Mouse (Mus musculus): ENCODE results near the gene Grhl1. TPM values are rescaled to one million over a fixed set of nuclear protein-coding genes. Genes with fewer than 3 reads are reported as not detected.
A peak's percentile ranks its signal among the peaks of the same experiment; 100 is the strongest.

The Grhl1 gene
- polyA plus RNA-seq, 1 experiment from 2014 or later = 0.87 TPM

DNA sequence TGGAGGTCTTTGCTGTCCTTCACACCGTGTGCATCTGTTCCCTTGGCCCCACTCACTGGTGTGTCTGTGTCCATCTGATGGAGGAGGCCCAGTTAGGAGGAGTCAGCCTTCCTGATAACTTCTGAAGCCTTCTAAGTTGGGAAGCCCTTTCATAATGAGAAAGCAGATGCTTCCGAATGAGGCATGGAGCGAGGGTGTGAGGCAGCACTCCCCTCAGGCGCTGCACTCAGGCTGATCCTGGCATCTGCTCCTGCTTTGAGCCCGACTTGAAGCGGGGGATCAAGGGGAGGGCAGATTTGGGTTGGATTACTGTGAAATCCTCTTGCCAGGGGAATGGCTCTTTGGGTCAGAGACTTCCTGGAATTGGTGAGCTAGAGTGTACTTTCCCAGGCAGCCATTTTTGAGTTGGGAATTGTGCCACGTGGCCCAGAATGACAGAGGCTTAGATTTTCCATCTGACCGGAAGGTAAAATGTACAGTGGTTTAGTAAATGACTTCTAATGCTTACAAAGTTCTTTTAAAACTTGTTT, 27.3 kb downstream of the Grhl1 start:
- Histone ChIP-seq H3K4me1 (replicated peaks; ENCODE audit: control insufficient read depth, insufficient read depth, low read length) (no peaks in the 10 kb centered on the region), H3K4me2 (ENCODE audit: low read length) (no peak overlapping the region), H3K27ac (ENCODE audit: low read depth) (no peak overlapping the region), H3K9ac (ENCODE audit: low read length) (no peak overlapping the region), H3K27me3 (replicated peaks; ENCODE audit: control insufficient read depth, insufficient read depth, low read length) (no peaks in the 10 kb centered on the region), H3K4me3 (ENCODE audit: low read depth, low read length) (no peak overlapping the region), H3K36me3 (ENCODE audit: control insufficient read depth, insufficient read depth, low read length) (no peaks in the 10 kb centered on the region), H3K9me3 (ENCODE audit: control insufficient read depth, low read length) (no peaks in the 10 kb centered on the region)
- DNase-seq (ENCODE audit: low spot score) = no peak
- no peak for ATAC-seq (replicated peaks; ENCODE audit: low FRiP score, low TSS enrichment, low read depth)
- 67% methylated on average over 8 of the region's 8 CpGs for WGBS

DNA sequence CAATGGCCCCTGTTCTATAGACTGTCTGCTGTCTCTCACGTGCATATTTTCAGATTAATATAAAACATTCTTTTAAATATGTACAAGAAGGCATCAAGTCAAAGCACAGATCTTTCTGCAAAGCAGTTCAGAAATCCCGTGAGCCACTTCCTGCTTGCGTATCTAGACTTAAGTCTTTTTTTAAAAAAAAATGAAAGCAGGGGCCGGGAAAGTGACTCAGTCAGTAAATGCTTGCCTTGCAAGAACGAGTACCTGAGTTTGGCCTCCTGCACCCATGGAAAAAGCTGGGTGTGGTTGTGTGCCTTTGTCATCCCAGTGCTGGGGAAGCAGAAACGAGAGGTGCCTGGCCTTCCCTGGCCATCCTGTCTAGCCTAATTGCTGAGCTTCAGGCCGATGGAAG, 28.0 kb downstream of the Grhl1 start:
- Histone ChIP-seq H3K4me3 (ENCODE audit: low read depth, low read length) (no peak overlapping the region), H3K4me1 (replicated peaks; ENCODE audit: control insufficient read depth, insufficient read depth, low read length) (no peaks in the 10 kb centered on the region), H3K9ac (ENCODE audit: low read length) (no peak overlapping the region), H3K27ac (ENCODE audit: low read depth) (no peak overlapping the region), H3K4me2 (ENCODE audit: low read length) (no peak overlapping the region), H3K36me3 (ENCODE audit: control insufficient read depth, insufficient read depth, low read length) (no peaks in the 10 kb centered on the region), H3K9me3 (ENCODE audit: control insufficient read depth, low read length) (no peaks in the 10 kb centered on the region), H3K27me3 (replicated peaks; ENCODE audit: control insufficient read depth, insufficient read depth, low read length) (no peaks in the 10 kb centered on the region)
- WGBS = 82% methylated on average over 7 of the region's 7 CpGs
- no peak for DNase-seq (ENCODE audit: low spot score)
- ATAC-seq (replicated peaks; ENCODE audit: low FRiP score, low TSS enrichment, low read depth) = no peak

DNA sequence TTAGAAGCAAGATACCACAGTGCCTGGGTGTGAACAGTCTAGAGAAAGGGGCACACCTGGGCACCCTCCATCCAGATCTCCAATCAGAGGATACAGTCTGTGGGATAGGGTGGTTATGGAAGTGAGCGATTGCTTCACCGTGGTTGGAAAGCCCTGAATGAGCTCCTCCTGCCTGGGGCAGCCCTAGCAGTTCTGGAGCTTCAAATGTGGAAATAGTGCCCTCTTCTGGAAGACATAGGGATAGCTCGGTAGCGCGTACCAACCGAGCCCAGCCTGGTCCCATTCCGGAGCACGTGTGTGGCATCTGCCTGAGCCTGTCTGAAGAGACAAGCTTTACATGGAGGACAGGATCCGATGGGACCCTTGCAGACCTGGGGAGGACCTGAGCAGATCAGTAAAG, 28.7 kb downstream of the Grhl1 start:
- no peak overlapping the region for H3K27ac ChIP-seq (ENCODE audit: low read depth)
- no peak overlapping the region for H3K4me3 ChIP-seq (ENCODE audit: low read depth, low read length)
- no peaks in the 10 kb centered on the region for H3K4me1 ChIP-seq (replicated peaks; ENCODE audit: control insufficient read depth, insufficient read depth, low read length)
- ATAC-seq (replicated peaks; ENCODE audit: low FRiP score, low TSS enrichment, low read depth) (peak; percentile 54), DNase-seq (ENCODE audit: low spot score) (peak; percentile 83)
- no peak overlapping the region for H3K4me2 ChIP-seq (ENCODE audit: low read length)
- H3K9me3 ChIP-seq (ENCODE audit: control insufficient read depth, low read length) = no peaks in the 10 kb centered on the region
- 6% methylated on average over 9 of the region's 9 CpGs for WGBS
- H3K9ac ChIP-seq (ENCODE audit: low read length) = no peak overlapping the region
- no peaks in the 10 kb centered on the region for H3K27me3 ChIP-seq (replicated peaks; ENCODE audit: control insufficient read depth, insufficient read depth, low read length)
- no peaks in the 10 kb centered on the region for H3K36me3 ChIP-seq (ENCODE audit: control insufficient read depth, insufficient read depth, low read length)

DNA sequence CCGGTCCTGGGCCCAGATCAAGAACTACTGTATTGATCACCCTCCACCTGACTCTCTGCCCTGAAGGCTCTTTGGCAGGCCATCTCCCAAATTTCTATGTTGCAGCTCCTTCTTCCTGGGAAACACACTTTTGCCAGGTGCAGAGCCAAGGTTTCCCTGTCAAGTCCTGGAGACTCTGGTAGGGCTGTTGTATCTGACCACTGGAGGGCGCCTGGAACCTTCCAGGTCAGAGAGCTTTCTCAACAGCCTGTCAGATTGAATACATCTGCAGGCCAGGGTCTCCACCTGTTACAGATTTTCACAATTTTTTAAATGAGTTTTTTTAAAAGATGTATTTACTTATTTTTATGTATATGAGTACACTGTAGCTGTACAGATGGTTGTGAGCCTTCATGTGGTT, 31.2 kb downstream of the Grhl1 start:
- Histone ChIP-seq H3K27ac (ENCODE audit: low read depth) (no peak overlapping the region), H3K4me1 (replicated peaks; ENCODE audit: control insufficient read depth, insufficient read depth, low read length) (no peaks in the 10 kb centered on the region), H3K36me3 (ENCODE audit: control insufficient read depth, insufficient read depth, low read length) (no peaks in the 10 kb centered on the region), H3K4me2 (ENCODE audit: low read length) (no peak overlapping the region), H3K9ac (ENCODE audit: low read length) (no peak overlapping the region), H3K4me3 (ENCODE audit: low read depth, low read length) (no peak overlapping the region), H3K9me3 (ENCODE audit: control insufficient read depth, low read length) (no peaks in the 10 kb centered on the region), H3K27me3 (replicated peaks; ENCODE audit: control insufficient read depth, insufficient read depth, low read length) (no peaks in the 10 kb centered on the region)
- DNase-seq (ENCODE audit: low spot score) (peak; percentile 80), ATAC-seq (replicated peaks; ENCODE audit: low FRiP score, low TSS enrichment, low read depth) (peak; percentile 56; the same call in 1 of the 2 replicates)
- WGBS = 33% methylated on average over 2 of the region's 2 CpGs

DNA sequence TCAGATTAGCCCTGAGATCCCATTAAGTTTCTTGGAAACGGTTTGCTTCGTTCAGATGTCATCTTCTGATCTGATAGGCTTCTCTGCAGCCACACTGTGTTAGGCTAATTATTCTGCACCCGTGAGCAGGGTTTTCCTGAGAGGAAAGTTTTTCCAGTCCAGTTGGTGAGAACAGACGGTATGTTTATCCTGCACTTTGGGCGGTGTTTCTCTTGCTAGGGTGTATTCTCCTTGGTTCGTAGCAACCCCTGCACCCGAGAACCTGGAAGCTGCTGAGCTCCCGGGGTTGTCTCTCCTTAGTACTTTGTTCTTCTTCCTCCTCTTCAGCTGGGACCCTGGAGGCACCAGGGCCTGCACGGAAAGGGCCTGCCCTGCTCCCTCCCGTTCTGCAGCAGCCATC, 34.1 kb downstream of the Grhl1 start:
- DNase-seq (ENCODE audit: low spot score) (no peak), ATAC-seq (replicated peaks; ENCODE audit: low FRiP score, low TSS enrichment, low read depth) (no peak)
- Histone ChIP-seq H3K9ac (ENCODE audit: low read length) (no peak overlapping the region), H3K27ac (ENCODE audit: low read depth) (no peak overlapping the region), H3K27me3 (replicated peaks; ENCODE audit: control insufficient read depth, insufficient read depth, low read length) (no peaks in the 10 kb centered on the region), H3K4me3 (ENCODE audit: low read depth, low read length) (no peak overlapping the region), H3K4me1 (replicated peaks; ENCODE audit: control insufficient read depth, insufficient read depth, low read length) (no peaks in the 10 kb centered on the region), H3K9me3 (ENCODE audit: control insufficient read depth, low read length) (no peaks in the 10 kb centered on the region), H3K4me2 (ENCODE audit: low read length) (no peak overlapping the region), H3K36me3 (ENCODE audit: control insufficient read depth, insufficient read depth, low read length) (no peaks in the 10 kb centered on the region)
- WGBS = 78% methylated on average over 10 of the region's 10 CpGs

DNA sequence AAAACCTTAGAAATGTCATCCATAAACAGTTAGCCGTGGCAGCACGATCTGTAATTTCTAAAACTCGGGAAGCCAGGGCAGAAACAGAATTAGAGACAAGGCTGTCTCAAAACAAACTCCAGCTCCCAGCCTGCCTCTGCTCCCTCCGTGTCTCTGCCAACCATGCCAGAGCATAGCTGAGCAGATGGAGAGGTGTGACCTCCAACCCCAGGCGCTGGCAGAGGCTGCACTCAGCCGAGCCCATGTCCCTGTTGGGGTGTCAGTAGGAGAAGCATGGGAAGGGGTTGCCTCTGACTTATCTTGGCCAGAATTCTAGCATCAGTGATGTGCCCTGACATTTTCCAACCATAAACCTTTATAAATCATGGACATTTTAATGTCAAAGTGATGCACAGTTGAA, 40.5 kb downstream of the Grhl1 start:
- H3K4me3 ChIP-seq (ENCODE audit: low read depth, low read length) = no peak overlapping the region
- no peak for DNase-seq (ENCODE audit: low spot score)
- no peaks in the 10 kb centered on the region for H3K9me3 ChIP-seq (ENCODE audit: control insufficient read depth, low read length)
- H3K4me2 ChIP-seq (ENCODE audit: low read length) = no peak overlapping the region
- H3K9ac ChIP-seq (ENCODE audit: low read length) = no peak overlapping the region
- 62% methylated on average over 6 of the region's 6 CpGs for WGBS
- H3K36me3 ChIP-seq (ENCODE audit: control insufficient read depth, insufficient read depth, low read length) = no peaks in the 10 kb centered on the region
- ATAC-seq (replicated peaks; ENCODE audit: low FRiP score, low TSS enrichment, low read depth) = no peak
- no peaks in the 10 kb centered on the region for H3K4me1 ChIP-seq (replicated peaks; ENCODE audit: control insufficient read depth, insufficient read depth, low read length)
- H3K27me3 ChIP-seq (replicated peaks; ENCODE audit: control insufficient read depth, insufficient read depth, low read length) = no peaks in the 10 kb centered on the region
- H3K27ac ChIP-seq (ENCODE audit: low read depth) = no peak overlapping the region

DNA sequence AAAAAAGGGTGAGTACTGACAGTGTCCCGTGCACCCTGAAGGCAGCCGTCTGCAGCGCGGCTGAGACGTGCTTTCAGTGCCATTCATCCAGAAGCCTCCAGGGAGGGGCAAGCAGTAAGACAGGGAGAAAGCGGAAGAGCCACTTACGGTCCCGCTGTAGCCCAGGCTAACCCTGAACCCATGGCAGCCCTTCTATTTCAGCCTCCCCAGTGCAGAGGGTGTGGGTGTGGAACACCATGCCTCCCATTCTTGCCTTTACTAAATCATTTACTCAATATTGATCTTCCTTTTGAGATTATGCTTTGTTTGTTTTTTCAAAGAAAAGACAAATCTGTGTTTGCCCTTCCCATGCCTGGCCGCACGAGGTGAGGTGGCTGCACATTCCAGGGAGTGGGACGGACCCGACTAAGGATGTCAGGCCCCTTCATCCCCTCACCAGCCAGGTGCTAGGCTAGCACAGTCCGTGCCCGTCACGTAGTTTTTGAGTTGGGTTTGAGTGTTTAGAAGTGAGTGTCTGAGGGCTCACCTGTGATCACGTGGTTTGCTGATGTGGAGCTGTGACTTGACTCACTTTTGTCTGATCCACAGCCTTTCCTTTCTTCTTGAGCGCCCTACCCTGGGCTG, 42.5 kb downstream of the Grhl1 start:
- Histone ChIP-seq H3K4me1 (replicated peaks; ENCODE audit: control insufficient read depth, insufficient read depth, low read length) (no peaks in the 10 kb centered on the region), H3K4me3 (ENCODE audit: low read depth, low read length) (no peak overlapping the region), H3K9me3 (ENCODE audit: control insufficient read depth, low read length) (no peaks in the 10 kb centered on the region), H3K27ac (ENCODE audit: low read depth) (no peak overlapping the region), H3K36me3 (ENCODE audit: control insufficient read depth, insufficient read depth, low read length) (no peaks in the 10 kb centered on the region), H3K9ac (ENCODE audit: low read length) (no peak overlapping the region), H3K4me2 (ENCODE audit: low read length) (no peak overlapping the region), H3K27me3 (replicated peaks; ENCODE audit: control insufficient read depth, insufficient read depth, low read length) (no peaks in the 10 kb centered on the region)
- DNase-seq (ENCODE audit: low spot score) (no peak), ATAC-seq (replicated peaks; ENCODE audit: low FRiP score, low TSS enrichment, low read depth) (peak; percentile 53; the same call in 1 of the 2 replicates)
- WGBS = 76% methylated on average over 17 of the region's 17 CpGs

DNA sequence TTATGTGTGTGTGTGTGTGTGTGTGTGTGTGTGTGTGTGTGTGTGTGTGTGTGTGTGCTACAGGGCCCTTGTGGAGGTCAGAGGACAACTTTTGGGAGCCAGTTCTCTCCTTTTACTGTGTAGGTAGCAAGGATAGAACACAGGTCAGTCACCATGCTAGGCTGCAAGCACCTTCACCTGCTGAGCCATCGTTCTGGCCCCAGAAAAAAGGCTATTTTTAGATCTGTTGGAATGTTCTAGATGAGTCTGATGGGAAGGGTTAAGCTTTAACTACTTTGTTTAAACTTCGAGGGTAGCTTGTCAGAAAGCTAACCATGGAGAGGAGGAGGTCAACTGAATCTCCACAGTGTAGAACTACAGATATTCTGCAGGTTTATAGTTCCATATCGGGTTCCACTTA, 43.1 kb downstream of the Grhl1 start:
- Histone ChIP-seq H3K4me1 (replicated peaks; ENCODE audit: control insufficient read depth, insufficient read depth, low read length) (no peaks in the 10 kb centered on the region), H3K4me2 (ENCODE audit: low read length) (no peak overlapping the region), H3K9ac (ENCODE audit: low read length) (no peak overlapping the region), H3K36me3 (ENCODE audit: control insufficient read depth, insufficient read depth, low read length) (no peaks in the 10 kb centered on the region), H3K9me3 (ENCODE audit: control insufficient read depth, low read length) (no peaks in the 10 kb centered on the region), H3K27ac (ENCODE audit: low read depth) (no peak overlapping the region), H3K4me3 (ENCODE audit: low read depth, low read length) (no peak overlapping the region), H3K27me3 (replicated peaks; ENCODE audit: control insufficient read depth, insufficient read depth, low read length) (no peaks in the 10 kb centered on the region)
- DNase-seq (ENCODE audit: low spot score) (no peak), ATAC-seq (replicated peaks; ENCODE audit: low FRiP score, low TSS enrichment, low read depth) (no peak)
- WGBS = 63% methylated on average over 3 of the region's 3 CpGs

DNA sequence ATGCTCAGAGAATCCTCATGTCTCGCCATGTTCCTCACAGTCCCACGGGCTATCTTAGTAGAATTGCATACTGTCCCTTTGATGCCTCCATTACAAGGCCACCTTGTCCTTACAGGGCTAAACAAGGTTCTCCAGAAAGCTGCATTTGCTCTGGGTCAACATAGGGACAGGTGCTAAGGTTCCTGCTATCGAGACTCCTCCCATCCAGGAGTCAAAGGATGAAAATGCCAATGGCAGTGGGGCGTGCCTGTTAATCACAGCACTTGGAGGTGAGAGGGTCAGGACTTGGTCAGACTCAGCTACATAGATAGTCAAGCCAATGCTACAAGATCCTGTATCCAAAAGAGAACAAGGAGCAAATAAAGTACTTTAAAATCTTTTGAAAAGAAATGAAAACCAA, 47.4 kb downstream of the Grhl1 start:
- Histone ChIP-seq H3K9me3 (ENCODE audit: control insufficient read depth, low read length) (no peaks in the 10 kb centered on the region), H3K4me1 (replicated peaks; ENCODE audit: control insufficient read depth, insufficient read depth, low read length) (no peaks in the 10 kb centered on the region), H3K36me3 (ENCODE audit: control insufficient read depth, insufficient read depth, low read length) (no peaks in the 10 kb centered on the region), H3K27me3 (replicated peaks; ENCODE audit: control insufficient read depth, insufficient read depth, low read length) (no peaks in the 10 kb centered on the region), H3K4me3 (ENCODE audit: low read depth, low read length) (no peak overlapping the region), H3K4me2 (ENCODE audit: low read length) (no peak overlapping the region), H3K9ac (ENCODE audit: low read length) (no peak overlapping the region), H3K27ac (ENCODE audit: low read depth) (no peak overlapping the region)
- 67% methylated on average over 4 of the region's 4 CpGs for WGBS
- DNase-seq (ENCODE audit: low spot score) (no peak), ATAC-seq (replicated peaks; ENCODE audit: low FRiP score, low TSS enrichment, low read depth) (no peak)

All from intestine, embryonic 14.5 days (tissue).